Mouse (Mus musculus) hindbrain, postnatal 0 days (tissue): ENCODE data around the gene Vmn1r93. TPM values are rescaled to one million over a fixed set of nuclear protein-coding genes. Genes with fewer than 3 reads are reported as not detected.
"Not testable (repeated sequence)": the region's sequence is repeated elsewhere in the genome, so short reads cannot be mapped to it uniquely, and the experiment has no call there.

Source experiments
- ATAC-seq: fragments of 200-750 bp; cut with Nextera tagmentation; 2 replicates; pipeline ENCODE4 v1.8.0; 2017; ENCODE audit warnings: mild to moderate bottlenecking, moderate TSS enrichment, moderate library complexity
- DNase-seq: peaks from one replicate; pipeline ENCODE4 v3.0.0-alpha.2; 2015; ENCODE audit warnings: low spot score
- H3K27ac ChIP-seq: fragments of 300-500 bp; sonication (generic); 2 replicates; pipeline ENCODE4 v1.5.1; 2014; ENCODE audit warnings: mild to moderate bottlenecking
- H3K27me3 ChIP-seq: fragments of 300-500 bp; sonication (generic); 2 replicates; pipeline ENCODE4 v1.6.1; 2014; ENCODE audit warnings: low read length, mixed read lengths; ENCODE audit not compliant: insufficient read depth
- H3K36me3 ChIP-seq: fragments of 300-500 bp; sonication (generic); 2 replicates; pipeline ENCODE4 v1.6.1; 2014; ENCODE audit warnings: low read length, mixed read lengths; ENCODE audit not compliant: insufficient read depth
- H3K4me1 ChIP-seq: fragments of 300-500 bp; sonication (generic); 2 replicates; pipeline ENCODE4 v1.6.1; 2014; ENCODE audit warnings: antibody characterized with exemption, low read length, mixed read lengths; ENCODE audit not compliant: insufficient read depth
- H3K4me2 ChIP-seq: fragments of 300-500 bp; sonication (generic); 2 replicates; pipeline ENCODE4 v1.6.1; 2014; ENCODE audit warnings: low read depth, mild to moderate bottlenecking, low read length, moderate library complexity, mixed read lengths
- H3K4me3 ChIP-seq: fragments of 300-500 bp; sonication (generic); 2 replicates; pipeline ENCODE4 v1.5.1; 2014; ENCODE audit warnings: low read length
- H3K9ac ChIP-seq: fragments of 300-500 bp; sonication (generic); replicated peaks from 2 replicates; pipeline ENCODE4 v1.6.1; 2014; ENCODE audit warnings: mild to moderate bottlenecking, low read length, moderate library complexity, mixed read lengths
- H3K9me3 ChIP-seq: fragments of 300-500 bp; sonication (generic); 2 replicates; pipeline ENCODE4 v1.6.1; 2016; ENCODE audit warnings: low read length, mixed read lengths
- WGBS: fragments of 180-500 bp; shearing (Covaris S2); extraction: QIAGEN DNeasy Blood & Tissue Kit; methylation state at CpG from one replicate; pipeline ENCODE4 v1.1.7; 2014; 5-methylcytosine and 5-hydroxymethylcytosine counted together
- polyA plus RNA-seq: library from polyadenylated mRNA; unstranded; fragments of >200 nt; fragmentation: Nextera tagmentation; extraction: Ambion mirVana; gene quantifications from 2 replicates; pipeline ENCODE4 v1.2.1, GENCODE M21; 2015
- total RNA-seq: library from RNA; depleted of rRNA; stranded (reverse); fragments of >200 nt; gene quantifications from 2 replicates; pipeline ENCODE4 v1.2.3, GENCODE M21; 2014; rRNA removed

The Vmn1r93 gene
- total RNA-seq (not detected in 2 replicates), polyA plus RNA-seq (not detected in 2 replicates)

DNA sequence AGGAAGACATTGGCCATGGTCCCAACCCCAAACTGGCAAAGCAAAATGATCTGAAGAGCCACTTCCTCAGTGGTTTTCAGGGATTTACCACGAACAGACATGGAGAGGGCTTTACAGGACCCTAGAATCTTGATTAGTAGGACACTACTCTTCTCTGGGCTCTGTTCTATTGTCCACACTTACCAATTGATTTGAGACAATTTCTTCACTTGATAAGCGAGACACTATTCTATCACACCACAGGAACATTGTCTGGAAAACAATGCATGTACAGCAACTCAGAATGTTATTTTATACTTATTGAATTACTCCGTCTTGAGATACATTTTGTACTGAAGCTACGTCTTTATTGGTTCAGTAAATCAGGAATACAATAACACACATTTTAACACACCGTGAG, at the start of gene Vmn1r93:
Vmn1r93 (minus strand) TSS at position 101 of the 400 bp plus-strand sequence.
- not testable (repeated sequence) for ATAC-seq

DNA sequence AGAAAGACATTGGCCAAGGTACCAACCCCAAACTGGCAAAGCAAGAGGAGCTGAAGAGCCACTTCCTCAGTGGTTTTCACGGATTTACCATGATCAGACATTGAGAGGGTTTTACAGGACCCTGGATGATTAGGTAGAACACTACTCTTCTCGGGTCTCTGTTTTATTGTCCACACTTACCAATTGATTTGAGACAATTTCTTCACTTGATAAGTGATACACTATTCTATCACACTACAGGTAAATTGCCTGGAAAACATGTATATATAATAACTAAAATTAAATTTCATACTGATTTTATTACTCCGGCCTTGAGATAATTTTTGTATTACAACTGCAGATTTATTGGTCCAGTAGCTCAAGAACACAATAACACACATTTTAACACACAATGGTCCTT, 29.4 kb upstream of the Vmn1r93 start, which contains the start of gene Vmn1r94:
Vmn1r94 (minus strand) TSS at position 101 of the 400 bp plus-strand sequence.
- not testable (repeated sequence) for ATAC-seq, H3K27ac ChIP-seq, H3K9me3 ChIP-seq, H3K9ac ChIP-seq, DNase-seq, H3K36me3 ChIP-seq, H3K4me1 ChIP-seq, H3K4me3 ChIP-seq, H3K4me2 ChIP-seq, H3K27me3 ChIP-seq
- no CpG with 5 or more reads among the region's 3 CpGs for WGBS

More for the DNA sequence above, at the start of gene Vmn1r93:
- not testable (repeated sequence) for DNase-seq, H3K36me3 ChIP-seq, H3K4me3 ChIP-seq, H3K9me3 ChIP-seq, H3K27ac ChIP-seq, H3K4me1 ChIP-seq, H3K27me3 ChIP-seq, H3K9ac ChIP-seq, H3K4me2 ChIP-seq
- WGBS, result no CpG with 5 or more reads among the region's 5 CpGs

DNA sequence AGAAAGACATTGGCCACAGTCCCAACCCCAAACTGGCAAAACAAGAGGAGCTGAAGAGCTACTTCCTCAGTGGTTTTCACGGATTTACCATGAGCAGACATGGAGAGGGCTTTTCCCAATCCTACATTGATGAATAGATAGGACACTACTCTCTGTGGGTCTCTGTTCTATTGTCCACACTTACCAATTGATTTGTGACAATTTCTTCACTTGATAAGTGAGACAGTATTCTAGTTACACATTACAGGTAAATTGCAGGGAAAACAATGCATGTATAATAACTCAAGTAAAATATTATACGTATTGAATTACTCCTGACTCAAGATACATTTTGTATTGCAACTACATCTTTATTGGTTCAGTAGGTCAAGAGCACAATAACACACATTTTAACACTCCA, 16.4 kb downstream of the Vmn1r93 start, which contains the start of gene Gm16442:
Gm16442 (minus strand) TSS at position 101 of the 400 bp plus-strand sequence.
- not testable (repeated sequence) for H3K4me1 ChIP-seq, H3K9ac ChIP-seq, H3K27ac ChIP-seq, H3K4me2 ChIP-seq, ATAC-seq, DNase-seq, H3K4me3 ChIP-seq, H3K36me3 ChIP-seq, H3K27me3 ChIP-seq, H3K9me3 ChIP-seq
- WGBS, result no CpG with 5 or more reads among the region's 2 CpGs

DNA sequence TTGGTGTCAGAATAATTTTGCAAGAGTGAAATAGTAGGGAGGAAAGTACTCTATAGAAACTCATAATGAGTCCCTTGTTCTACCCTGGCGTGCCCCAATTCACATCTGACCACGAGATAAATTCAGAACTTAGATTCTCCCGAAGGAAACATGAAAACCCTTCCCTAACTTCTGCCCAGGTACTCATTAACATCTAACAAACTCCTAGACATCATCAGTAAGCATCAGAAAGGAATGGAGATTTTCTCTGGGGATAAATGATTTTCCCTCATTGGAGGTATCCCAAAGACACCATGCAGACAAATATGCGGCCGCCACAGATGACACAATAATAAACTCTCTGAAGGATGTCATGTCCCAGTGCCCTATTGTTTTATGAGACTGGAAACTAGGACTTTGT, 39.5 kb downstream of the Vmn1r93 start, which contains the start of gene Vmn1r91:
Vmn1r91 (plus strand) TSS at position 301 of the 400 bp plus-strand sequence.
- H3K27ac ChIP-seq, DNase-seq, H3K9ac ChIP-seq, H3K4me3 ChIP-seq, ATAC-seq, H3K36me3 ChIP-seq, H3K4me1 ChIP-seq, H3K27me3 ChIP-seq, H3K9me3 ChIP-seq, H3K4me2 ChIP-seq: not testable (repeated sequence)
- WGBS, result 86% methylated on average over 5 of the region's 5 CpGs

Other genes starting within 250 kb of the Vmn1r93 start
- gene Pvr, start 217.9 kb downstream of the Vmn1r93 start, total RNA-seq, result 9.2 and 11.7 TPM in 2 replicates
- 6.1 and 7.0 TPM in 2 replicates for gene Pvr, start 217.9 kb downstream of the Vmn1r93 start, polyA plus RNA-seq
- not detected in 2 replicates for gene Igsf23, start 188.3 kb downstream of the Vmn1r93 start, total RNA-seq
- gene Igsf23, start 188.3 kb downstream of the Vmn1r93 start, polyA plus RNA-seq, result not detected in 2 replicates
- not detected in 2 replicates for gene Ceacam20, start 173.7 kb downstream of the Vmn1r93 start, total RNA-seq
- gene Ceacam20, start 173.7 kb downstream of the Vmn1r93 start, polyA plus RNA-seq, result not detected in 2 replicates
- gene Nlrp9b, start 147.6 kb downstream of the Vmn1r93 start, total RNA-seq, result not detected in 2 replicates
- not detected in 2 replicates for gene Nlrp9b, start 147.6 kb downstream of the Vmn1r93 start, polyA plus RNA-seq
- gene Vmn1r91, start 39.4 kb downstream of the Vmn1r93 start, total RNA-seq, result not detected in 2 replicates
- gene Vmn1r91, start 39.4 kb downstream of the Vmn1r93 start, polyA plus RNA-seq, result not detected in 2 replicates
- not detected in 2 replicates for gene Gm16442, start 16.5 kb downstream of the Vmn1r93 start, total RNA-seq
- gene Gm16442, start 16.5 kb downstream of the Vmn1r93 start, polyA plus RNA-seq, result not detected in 2 replicates
- not detected in 2 replicates for gene Vmn1r94, start 29.3 kb upstream of the Vmn1r93 start, total RNA-seq
- not detected in 2 replicates for gene Vmn1r94, start 29.3 kb upstream of the Vmn1r93 start, polyA plus RNA-seq
- not detected in 2 replicates for gene Vmn1r95, start 54.6 kb upstream of the Vmn1r93 start, total RNA-seq
- gene Vmn1r95, start 54.6 kb upstream of the Vmn1r93 start, polyA plus RNA-seq, result not detected in 2 replicates
- gene Gm6164, start 66.5 kb upstream of the Vmn1r93 start, total RNA-seq, result not detected in 2 replicates
- gene Gm6164, start 66.5 kb upstream of the Vmn1r93 start, polyA plus RNA-seq, result not detected in 2 replicates
- gene Gm4498, start 94.7 kb upstream of the Vmn1r93 start, total RNA-seq, result not detected in 2 replicates
- gene Gm4498, start 94.7 kb upstream of the Vmn1r93 start, polyA plus RNA-seq, result not detected in 2 replicates
- not detected in 2 replicates for gene Gm5890, start 123.7 kb upstream of the Vmn1r93 start, total RNA-seq
- not detected in 2 replicates for gene Gm5890, start 123.7 kb upstream of the Vmn1r93 start, polyA plus RNA-seq
- gene Gm4133, start 195.0 kb upstream of the Vmn1r93 start, total RNA-seq, result not detected in 2 replicates
- not detected in 2 replicates for gene Gm4133, start 195.0 kb upstream of the Vmn1r93 start, polyA plus RNA-seq
- not detected in 2 replicates for gene Gm5728, start 236.3 kb upstream of the Vmn1r93 start, total RNA-seq
- not detected in 2 replicates for gene Gm5728, start 236.3 kb upstream of the Vmn1r93 start, polyA plus RNA-seq